Mouse (Mus musculus) forebrain, embryonic 15.5 days (tissue): ENCODE results near the gene Dnajb11. TPM values are rescaled to one million over a fixed set of nuclear protein-coding genes. Genes with fewer than 3 reads are reported as not detected.

Experiments used
- ATAC-seq: fragments of 200-750 bp; cut with Nextera tagmentation; replicated peaks from 2 replicates; pipeline ENCODE4 v1.8.0; 2017; ENCODE audit warnings: mild to moderate bottlenecking, moderate TSS enrichment, moderate library complexity
- H3K27ac ChIP-seq: fragments of 300-500 bp; sonication (generic); replicated peaks from 2 replicates; pipeline ENCODE4 v1.5.1; 2015; ENCODE audit warnings: mild to moderate bottlenecking, inconsistent platforms
- H3K27me3 ChIP-seq: fragments of 300-500 bp; sonication (generic); 2 replicates; pipeline ENCODE4 v1.6.1; 2015; ENCODE audit warnings: inconsistent platforms
- H3K36me3 ChIP-seq: fragments of 300-500 bp; sonication (generic); 2 replicates; pipeline ENCODE4 v1.6.1; 2015; ENCODE audit warnings: mild to moderate bottlenecking, inconsistent platforms
- H3K4me1 ChIP-seq: fragments of 300-500 bp; sonication (generic); 2 replicates; pipeline ENCODE4 v1.6.1; 2015; ENCODE audit warnings: inconsistent platforms
- H3K4me2 ChIP-seq: fragments of 300-500 bp; sonication (generic); replicated peaks from 2 replicates; pipeline ENCODE4 v1.6.1; 2015; ENCODE audit warnings: mild to moderate bottlenecking, inconsistent platforms
- H3K4me3 ChIP-seq: fragments of 300-500 bp; sonication (generic); 2 replicates; pipeline ENCODE4 v1.5.1; 2015; ENCODE audit warnings: mild to moderate bottlenecking, inconsistent platforms
- H3K9ac ChIP-seq: fragments of 300-500 bp; sonication (generic); replicated peaks from 2 replicates; pipeline ENCODE4 v1.6.1; 2015; ENCODE audit warnings: mild to moderate bottlenecking, inconsistent platforms
- H3K9me3 ChIP-seq: fragments of 300-500 bp; sonication (generic); 2 replicates; pipeline ENCODE4 v1.6.1; 2016; ENCODE audit warnings: inconsistent platforms
- WGBS: fragments of 180-500 bp; shearing (Covaris S2); methylation state at CpG from one replicate; pipeline ENCODE4 v1.1.7; 2015; ENCODE audit warnings: mixed read lengths; 5-methylcytosine and 5-hydroxymethylcytosine counted together
- polyA plus RNA-seq: library from polyadenylated mRNA; unstranded; fragments of >200 nt; fragmentation: Nextera tagmentation; extraction: Ambion mirVana; gene quantifications from 2 replicates; pipeline ENCODE4 v1.2.1, GENCODE M21; 2015

Dnajb11 gene
- polyA plus RNA-seq: 84.9 and 85.2 TPM in 2 replicates

DNA sequence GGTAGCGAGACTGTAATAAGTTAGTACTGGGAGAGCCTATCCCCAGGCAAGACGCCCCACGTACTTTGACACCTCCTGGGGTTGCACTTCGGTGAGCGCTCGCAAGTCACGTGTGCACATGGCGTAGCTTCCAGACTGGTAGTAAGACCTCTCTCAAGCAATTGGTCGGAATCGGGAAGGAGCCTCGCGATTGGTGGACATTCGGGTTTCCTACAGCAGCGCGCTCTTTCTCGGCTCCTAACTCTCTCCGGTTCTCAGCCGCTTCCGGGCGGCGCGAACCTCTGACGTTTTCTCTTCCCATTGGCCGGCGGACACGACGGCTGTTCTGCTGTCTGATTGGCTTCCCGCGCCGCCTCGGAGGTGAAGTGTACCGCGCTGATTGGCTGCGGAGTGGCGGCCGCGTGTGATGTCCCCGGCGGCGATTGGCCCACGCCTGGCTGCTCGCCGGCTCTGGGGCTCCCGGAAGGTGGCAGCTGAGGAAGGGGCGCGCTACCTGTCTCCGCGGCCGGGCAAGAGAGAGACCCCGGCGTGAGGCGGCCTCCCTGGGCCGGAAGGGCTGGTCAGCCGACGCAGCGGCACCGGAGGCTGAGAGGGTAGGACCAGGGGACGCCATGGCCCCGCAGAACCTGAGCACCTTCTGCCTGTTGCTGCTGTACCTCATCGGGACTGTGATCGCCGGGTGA is at the start of gene Dnajb11, which contains the start of gene Tbccd1:
TSS of gene Dnajb11 (plus strand) at position 415 of the 683 bp plus-strand sequence.
TSS of gene Tbccd1 (minus strand) at position 239 of the 683 bp plus-strand sequence.
- Histone ChIP-seq H3K27me3 (no peaks in the 10 kb centered on the region), H3K36me3 (peaks cover 8% of the 10 kb centered on the region; the same call in 1 of the 2 replicates), H3K9me3 (no peaks in the 10 kb centered on the region), H3K4me1 (peaks cover 21% of the 10 kb centered on the region), H3K4me2 (peak within 1 kb of the TSS; percentile 77), H3K4me3 (peak within 1 kb of the TSS; percentile 60), H3K27ac (peak within 1 kb of the TSS; percentile 78), H3K9ac (peak within 1 kb of the TSS; percentile 82)
- peak; percentile 99 for ATAC-seq
- WGBS: under 1% methylated on average over 62 of the region's 62 CpGs

DNA sequence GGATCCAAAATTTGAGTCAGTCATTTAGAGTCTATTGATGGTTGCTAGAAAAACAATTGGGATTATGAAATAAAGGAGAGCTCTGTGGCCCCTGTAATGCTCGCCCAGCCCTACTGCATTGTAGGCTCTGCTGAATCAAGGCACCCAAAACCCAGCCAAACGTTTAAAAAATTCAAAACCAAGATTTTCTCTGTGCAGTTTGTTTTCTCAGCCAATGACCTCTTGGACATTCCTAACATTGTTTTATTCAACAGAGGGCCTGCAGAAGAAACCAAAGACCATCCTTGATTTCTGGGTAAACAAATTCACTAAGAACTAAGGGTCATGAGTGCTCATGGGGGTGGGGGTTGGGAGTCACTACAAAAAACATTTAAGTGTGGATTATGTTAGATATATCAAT is 46.2 kb upstream of the Dnajb11 start, which contains the start of gene Crygs:
TSS of gene Crygs (minus strand) at position 101 of the 400 bp plus-strand sequence.
- Histone ChIP-seq H3K9ac (no peak within 1 kb of the TSS), H3K4me2 (no peak within 1 kb of the TSS), H3K4me1 (peaks cover 4% of the 10 kb centered on the region; the same call in 1 of the 2 replicates), H3K9me3 (no peaks in the 10 kb centered on the region), H3K27ac (no peak within 1 kb of the TSS), H3K27me3 (peaks cover 11% of the 10 kb centered on the region; the same call in 1 of the 2 replicates), H3K36me3 (peaks cover 4% of the 10 kb centered on the region; the same call in 1 of the 2 replicates), H3K4me3 (no peak within 1 kb of the TSS)
- WGBS: 62% methylated on average over 2 of the region's 2 CpGs
- ATAC-seq: no peak

DNA sequence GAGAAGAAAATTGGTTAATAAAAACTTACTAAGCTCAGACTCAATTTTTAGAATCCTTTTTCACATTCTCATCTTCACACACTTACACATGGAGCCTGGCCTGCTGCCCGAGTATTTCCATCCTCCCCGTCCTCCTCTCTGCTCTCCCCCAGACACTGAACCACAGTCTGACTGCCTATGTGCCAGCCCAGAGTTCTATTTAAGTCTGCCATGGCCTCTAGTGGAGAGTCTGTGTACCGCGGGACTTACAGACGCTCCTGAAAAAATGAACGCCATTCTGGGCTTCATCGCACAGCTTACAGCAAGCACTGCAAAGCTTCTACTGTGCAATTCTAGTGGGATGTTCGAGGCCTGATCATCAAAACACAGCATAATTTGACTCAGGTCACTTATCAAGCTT is 36.9 kb upstream of the Dnajb11 start:
- Histone ChIP-seq H3K4me1 (no peaks in the 10 kb centered on the region), H3K4me2 (no peak overlapping the region), H3K9ac (no peak overlapping the region), H3K36me3 (peaks cover 12% of the 10 kb centered on the region; the same call in 1 of the 2 replicates), H3K9me3 (no peaks in the 10 kb centered on the region), H3K27ac (no peak overlapping the region), H3K4me3 (no peak overlapping the region), H3K27me3 (no peaks in the 10 kb centered on the region)
- WGBS: 45% methylated on average over 8 of the region's 8 CpGs
- peak; percentile 79 for ATAC-seq

DNA sequence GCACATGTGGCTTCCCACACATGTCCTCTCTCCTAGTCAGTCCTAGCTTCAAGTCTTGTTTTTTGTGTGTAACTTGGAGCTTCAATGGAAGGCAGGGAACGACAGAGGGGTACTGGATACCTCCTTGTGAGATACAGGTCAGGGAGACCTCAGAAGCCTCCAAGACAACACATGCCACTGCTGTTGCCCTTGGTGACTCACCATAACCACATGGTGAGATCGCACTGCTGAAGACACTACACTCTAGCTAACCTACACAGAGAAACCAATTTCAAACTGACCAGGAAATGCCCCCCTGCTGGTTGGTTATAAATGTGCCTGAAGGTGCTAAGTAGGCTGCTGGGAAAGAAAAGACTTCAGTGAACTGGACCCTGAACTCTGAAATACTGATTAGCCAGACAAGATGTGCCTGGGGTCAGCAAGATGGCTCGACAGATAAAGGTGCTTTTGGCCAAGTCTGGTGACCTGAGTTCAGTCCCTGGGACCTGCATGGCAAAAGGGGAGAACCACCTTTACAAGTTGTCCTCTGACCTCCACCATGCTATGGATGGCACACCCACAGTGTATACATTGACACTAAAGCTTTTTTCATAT is 24.6 kb upstream of the Dnajb11 start:
- H3K4me2 ChIP-seq: no peak overlapping the region
- no peak for ATAC-seq
- H3K4me3 ChIP-seq: no peak overlapping the region
- H3K27me3 ChIP-seq: no peaks in the 10 kb centered on the region
- H3K9ac ChIP-seq: no peak overlapping the region
- H3K36me3 ChIP-seq: 0 out of 2 replicates have a peak, but pooled peaks cover 4% of the 10 kb centered on the region
- no peaks in the 10 kb centered on the region for H3K9me3 ChIP-seq
- H3K4me1 ChIP-seq: no peaks in the 10 kb centered on the region
- no peak overlapping the region for H3K27ac ChIP-seq
- WGBS: 94% methylated on average over 3 of the region's 3 CpGs

DNA sequence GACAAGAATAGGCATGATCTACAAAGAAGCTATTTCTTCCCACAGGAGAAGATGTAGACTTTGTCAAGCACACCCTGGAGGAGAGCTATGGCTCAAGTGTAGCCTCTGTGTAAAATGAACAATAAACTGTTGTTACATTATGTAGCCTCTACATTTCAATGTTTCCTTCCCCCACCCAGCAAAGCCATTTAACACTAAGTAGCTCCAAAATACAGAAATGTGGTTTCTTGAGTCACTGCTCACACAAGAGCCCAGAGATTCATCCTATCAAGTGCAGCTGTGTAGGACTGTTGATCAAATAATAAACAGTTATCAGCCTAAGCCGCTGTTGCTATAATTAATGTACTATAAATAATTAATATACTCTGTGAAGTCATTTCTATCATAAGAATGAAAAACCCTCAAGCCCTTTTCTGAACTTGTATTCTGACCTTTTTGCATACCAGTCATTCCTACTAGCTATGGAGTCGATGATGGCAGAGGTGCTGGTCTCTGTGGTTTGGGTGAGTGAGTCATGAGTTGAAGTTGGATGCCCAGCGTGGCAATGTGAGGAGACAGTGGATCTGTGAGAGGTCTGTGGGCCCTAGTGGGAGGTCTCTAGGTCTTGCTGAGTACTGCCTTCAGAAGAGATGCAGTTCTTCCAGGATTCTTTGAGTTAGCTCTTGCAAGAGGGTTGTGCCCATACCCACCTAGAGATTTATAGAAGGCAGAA is 18.3 kb upstream of the Dnajb11 start:
- WGBS: 93% methylated on average over 3 of the region's 3 CpGs
- no peak overlapping the region for H3K27ac ChIP-seq
- ATAC-seq: no peak
- H3K27me3 ChIP-seq: no peaks in the 10 kb centered on the region
- no peak overlapping the region for H3K4me2 ChIP-seq
- H3K36me3 ChIP-seq: no peaks in the 10 kb centered on the region
- H3K9me3 ChIP-seq: no peaks in the 10 kb centered on the region
- no peak overlapping the region for H3K4me3 ChIP-seq
- peaks cover 6% of the 10 kb centered on the region for H3K4me1 ChIP-seq
- H3K9ac ChIP-seq: no peak overlapping the region

DNA sequence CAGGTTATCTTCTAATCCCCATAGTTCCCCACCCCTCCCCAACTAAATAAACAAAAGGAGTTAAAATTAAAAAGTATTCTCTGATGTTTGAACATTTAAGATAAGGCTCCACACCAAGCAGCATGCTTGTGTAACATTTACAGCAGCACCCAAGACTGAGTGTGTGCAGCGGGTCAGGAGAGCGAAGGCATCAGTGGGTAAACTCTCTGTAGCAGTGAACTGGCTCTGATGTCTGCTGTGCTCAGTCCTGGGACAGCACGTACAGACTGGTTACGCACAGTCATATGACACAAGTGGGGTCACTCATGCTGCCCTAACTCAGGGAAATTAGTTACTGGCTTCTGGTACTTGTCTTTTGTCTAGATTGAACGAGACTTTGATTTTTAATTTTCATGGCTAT is 14.8 kb upstream of the Dnajb11 start:
- no peak for ATAC-seq
- no peak overlapping the region for H3K27ac ChIP-seq
- WGBS: 96% methylated on average over 5 of the region's 5 CpGs
- no peaks in the 10 kb centered on the region for H3K9me3 ChIP-seq
- H3K9ac ChIP-seq: no peak overlapping the region
- no peak overlapping the region for H3K4me2 ChIP-seq
- no peaks in the 10 kb centered on the region for H3K36me3 ChIP-seq
- peaks cover 13% of the 10 kb centered on the region for H3K4me1 ChIP-seq
- no peak overlapping the region for H3K4me3 ChIP-seq
- H3K27me3 ChIP-seq: no peaks in the 10 kb centered on the region

DNA sequence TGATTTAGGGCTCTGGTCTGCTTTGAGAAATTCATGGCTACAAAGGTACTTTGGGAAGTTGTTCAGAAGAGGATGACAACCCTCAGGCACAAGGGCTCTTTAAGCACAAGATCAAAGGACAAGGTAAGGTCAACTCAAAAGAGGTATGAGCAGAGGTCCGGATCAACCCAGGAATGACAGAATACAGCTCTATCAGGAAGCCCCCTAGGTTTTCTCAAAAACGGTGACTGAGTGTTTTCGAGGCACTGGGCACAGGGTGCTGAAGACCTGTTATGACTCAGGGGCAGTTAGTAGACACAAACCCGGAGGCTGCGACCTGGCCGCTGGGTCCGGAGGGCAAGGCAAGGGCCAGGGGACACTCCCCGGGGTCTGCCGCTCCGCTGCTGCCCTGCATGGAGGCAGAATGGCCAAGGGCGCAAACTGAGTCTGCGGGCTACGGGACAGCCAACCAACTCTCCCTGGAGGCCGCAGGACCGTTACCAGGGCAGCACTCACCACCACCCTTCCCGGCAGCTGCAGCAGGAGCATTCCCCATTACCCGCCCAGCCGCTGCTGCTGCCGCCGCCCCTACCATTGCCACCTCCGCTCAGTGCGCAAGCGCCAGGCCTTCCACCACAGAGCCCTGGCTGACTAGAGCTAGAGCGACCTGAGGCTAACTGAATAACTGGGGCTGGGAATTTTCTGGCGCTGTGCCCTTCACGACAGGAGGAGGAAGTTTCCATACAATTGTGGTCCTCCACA is 13.4 kb upstream of the Dnajb11 start:
- Histone ChIP-seq H3K4me2 (peak overlapping the region; percentile 92), H3K9me3 (no peaks in the 10 kb centered on the region), H3K4me1 (peaks cover 13% of the 10 kb centered on the region), H3K9ac (peak overlapping the region; percentile 69), H3K27ac (peak overlapping the region; percentile 47), H3K36me3 (no peaks in the 10 kb centered on the region), H3K27me3 (no peaks in the 10 kb centered on the region), H3K4me3 (peak overlapping the region; percentile 55)
- peak; percentile 98 for ATAC-seq
- 7% methylated on average over 26 of the region's 26 CpGs for WGBS

DNA sequence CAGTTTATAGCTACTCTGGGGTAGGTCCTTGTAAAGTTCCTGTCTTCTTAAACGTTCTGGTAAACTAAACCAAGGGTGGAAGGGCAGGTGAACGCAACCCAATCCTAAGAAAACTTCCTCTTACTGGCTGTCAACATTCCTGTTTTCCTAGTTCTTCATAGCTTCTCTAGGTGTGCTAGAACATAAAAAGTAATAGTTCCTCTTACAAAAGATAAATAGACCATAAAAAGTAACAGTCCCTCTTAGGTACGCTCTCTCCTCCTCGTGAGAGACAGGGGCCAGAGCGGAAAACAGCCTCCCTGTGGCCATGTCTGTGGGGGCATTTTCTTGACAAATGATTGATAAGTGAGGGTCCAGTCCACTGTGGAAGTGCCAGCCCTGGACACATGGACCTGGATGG is 12.8 kb upstream of the Dnajb11 start:
- Histone ChIP-seq H3K27ac (0 out of 2 replicates have a peak overlapping the region, but pooled peaks have one; percentile 47), H3K9me3 (no peaks in the 10 kb centered on the region), H3K36me3 (no peaks in the 10 kb centered on the region), H3K4me1 (peaks cover 13% of the 10 kb centered on the region), H3K9ac (peak overlapping the region; percentile 69), H3K4me3 (peak overlapping the region; percentile 55), H3K27me3 (no peaks in the 10 kb centered on the region), H3K4me2 (peak overlapping the region; percentile 92)
- no peak for ATAC-seq
- 59% methylated on average over 5 of the region's 5 CpGs for WGBS

DNA sequence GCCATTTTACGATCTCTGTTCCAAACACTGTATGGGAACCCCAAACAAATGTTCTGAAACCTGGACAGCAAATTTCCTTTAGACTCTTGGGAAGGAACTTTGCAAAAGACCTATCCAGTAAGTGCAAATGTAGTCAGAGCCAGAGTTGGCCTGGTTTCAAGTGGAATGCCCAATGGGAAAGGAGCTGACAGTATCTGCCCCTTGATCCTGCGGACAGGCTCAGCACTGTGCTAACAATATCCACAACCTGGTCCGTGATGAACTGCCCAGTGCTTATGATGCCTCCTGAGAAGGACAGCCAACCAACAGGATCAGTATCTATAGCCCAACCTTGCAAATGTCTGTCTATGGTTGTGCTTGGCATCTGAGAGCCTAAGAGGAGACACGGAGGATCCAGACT is 12.2 kb upstream of the Dnajb11 start:
- no peak overlapping the region for H3K9ac ChIP-seq
- ATAC-seq: no peak
- WGBS: 88% methylated on average over 4 of the region's 4 CpGs
- no peak overlapping the region for H3K27ac ChIP-seq
- no peak overlapping the region for H3K4me3 ChIP-seq
- H3K27me3 ChIP-seq: no peaks in the 10 kb centered on the region
- H3K9me3 ChIP-seq: no peaks in the 10 kb centered on the region
- H3K4me1 ChIP-seq: peaks cover 13% of the 10 kb centered on the region
- H3K4me2 ChIP-seq: no peak overlapping the region
- no peaks in the 10 kb centered on the region for H3K36me3 ChIP-seq

DNA sequence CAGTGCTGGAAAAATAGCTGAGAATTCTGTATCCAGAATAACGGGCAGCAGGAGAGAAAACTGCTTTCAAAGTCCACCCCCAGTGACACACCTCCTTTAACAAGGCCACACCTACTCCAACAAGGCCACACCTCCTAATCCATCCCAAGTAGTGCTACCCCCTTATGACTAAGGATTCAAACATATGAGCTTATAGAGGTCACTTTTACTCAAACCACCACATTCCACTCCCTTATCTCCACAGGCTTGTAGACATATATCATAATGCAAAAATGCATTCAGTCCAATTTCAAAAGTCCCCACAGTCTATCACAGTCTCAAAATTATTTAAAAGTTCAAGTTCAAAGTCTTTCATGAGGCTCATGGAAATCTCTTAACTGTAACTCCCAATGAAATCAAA is 10.0 kb upstream of the Dnajb11 start:
- Histone ChIP-seq H3K9me3 (no peaks in the 10 kb centered on the region), H3K9ac (no peak overlapping the region), H3K4me1 (peaks cover 13% of the 10 kb centered on the region), H3K4me2 (no peak overlapping the region), H3K36me3 (no peaks in the 10 kb centered on the region), H3K4me3 (no peak overlapping the region), H3K27ac (no peak overlapping the region), H3K27me3 (no peaks in the 10 kb centered on the region)
- 84% methylated on average over 1 of the region's 1 CpGs for WGBS
- no peak for ATAC-seq

DNA sequence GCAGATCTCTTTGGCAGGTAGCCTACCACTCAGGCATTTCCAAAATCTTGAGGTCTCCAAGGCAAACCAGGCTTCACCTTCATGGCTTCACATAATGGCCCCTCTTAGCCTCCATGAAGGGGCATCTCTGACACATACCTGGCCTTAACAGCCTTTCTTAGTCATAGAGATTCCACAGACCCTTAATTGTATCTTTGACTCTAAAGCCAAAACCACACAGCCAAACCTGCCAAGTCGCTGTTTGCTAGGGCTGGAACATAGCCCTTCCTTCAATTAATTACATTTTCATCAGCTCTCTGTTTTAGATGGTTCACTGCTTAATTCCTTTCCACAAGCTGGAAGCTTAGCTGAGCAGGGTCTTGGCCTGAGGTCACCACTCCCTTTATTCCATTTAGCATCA is 9.3 kb upstream of the Dnajb11 start:
- Histone ChIP-seq H3K9ac (no peak overlapping the region), H3K27ac (no peak overlapping the region), H3K4me1 (peaks cover 13% of the 10 kb centered on the region), H3K4me3 (no peak overlapping the region), H3K27me3 (no peaks in the 10 kb centered on the region), H3K9me3 (no peaks in the 10 kb centered on the region), H3K36me3 (no peaks in the 10 kb centered on the region), H3K4me2 (no peak overlapping the region)
- WGBS: 65% methylated on average over 1 of the region's 1 CpGs
- no peak for ATAC-seq
